Mouse (Mus musculus) olfactory bulb, adult 2 months (tissue): Measurements from ENCODE around the gene Cstf2t.

Source experiments
- CTCF ChIP-seq: fragments of 200-500 bp; IDR thresholded peaks from 2 replicates; pipeline ENCODE4 v1.5.1; 2012; ENCODE audit warnings: low read depth, mild to moderate bottlenecking, low read length, moderate library complexity; ENCODE audit not compliant: insufficient read depth
- POLR2A ChIP-seq: fragments of 200-500 bp; IDR thresholded peaks from 2 replicates; pipeline ENCODE4 v1.6.1; 2012; ENCODE audit warnings: mild to moderate bottlenecking, low read depth, low read length, moderate library complexity; ENCODE audit not compliant: insufficient read depth

- TF ChIP-seq POLR2A (no peak), CTCF (no peak)
Measured at GRCm38 (mm10) chr19:31073959-31074716, 8.5 kb upstream of the Cstf2t start.
